Mouse (Mus musculus) liver, postnatal 0 days (tissue): Measurements from ENCODE around the gene Smpd4.

Experiments
- CTCF ChIP-seq: sonication (generic); IDR thresholded peaks from 2 replicates; pipeline ENCODE4 v1.5.1; 2016; ENCODE audit warnings: antibody characterized with exemption, low read depth
- EP300 ChIP-seq: IDR thresholded peaks from 2 replicates; pipeline ENCODE4 v1.6.1; 2016; ENCODE audit warnings: antibody characterized with exemption, low read depth, mild to moderate bottlenecking

- no peak for TF ChIP-seq CTCF
- TF ChIP-seq EP300 = no peak
Measured at GRCm38 (mm10) chr16:17669886-17670285, 50.7 kb downstream of the Smpd4 start.
